Mouse (Mus musculus) heart, embryonic 16.5 days (tissue): ENCODE data around the gene Lmbr1. TPM values are rescaled to one million over a fixed set of nuclear protein-coding genes. Genes with fewer than 3 reads are reported as not detected.

Experiments
- ATAC-seq: fragments of 200-750 bp; cut with Nextera tagmentation; replicated peaks from 2 replicates; pipeline ENCODE4 v1.8.0; 2017; ENCODE audit warnings: moderate number of reproducible peaks; ENCODE audit not compliant: insufficient read depth, low FRiP score; ENCODE audit errors: extremely low read depth
- H3K27ac ChIP-seq: fragments of 300-500 bp; sonication (generic); 2 replicates; pipeline ENCODE4 v1.5.1; 2014; ENCODE audit warnings: mild to moderate bottlenecking, low read length, control low read depth, moderate library complexity
- H3K27me3 ChIP-seq: fragments of 300-500 bp; sonication (generic); 2 replicates; pipeline ENCODE4 v1.6.1; 2014; ENCODE audit warnings: low read length, mixed read lengths; ENCODE audit not compliant: control insufficient read depth, insufficient read depth
- H3K36me3 ChIP-seq: fragments of 300-500 bp; sonication (generic); 2 replicates; pipeline ENCODE4 v1.6.1; 2014; ENCODE audit not compliant: control insufficient read depth, insufficient read depth
- H3K4me1 ChIP-seq: fragments of 300-500 bp; sonication (generic); 2 replicates; pipeline ENCODE4 v1.6.1; 2014; ENCODE audit warnings: low read length, mixed read lengths; ENCODE audit not compliant: control insufficient read depth, insufficient read depth
- H3K4me2 ChIP-seq: fragments of 300-500 bp; sonication (generic); 2 replicates; pipeline ENCODE4 v1.6.1; 2014; ENCODE audit warnings: low read depth, mild to moderate bottlenecking, control low read depth, low read length
- H3K4me3 ChIP-seq: fragments of 300-500 bp; sonication (generic); 2 replicates; pipeline ENCODE4 v1.5.1; 2014; ENCODE audit warnings: mild to moderate bottlenecking, control low read depth, low read length
- H3K9ac ChIP-seq: fragments of 300-500 bp; sonication (generic); 2 replicates; pipeline ENCODE4 v1.6.1; 2014; ENCODE audit warnings: low read length, control low read depth
- H3K9me3 ChIP-seq: fragments of 300-500 bp; sonication (generic); replicated peaks from 2 replicates; pipeline ENCODE4 v1.6.1; 2016; ENCODE audit warnings: low read length; ENCODE audit not compliant: control insufficient read depth
- WGBS: fragments of 180-500 bp; shearing (Covaris S2); extraction: QIAGEN DNeasy Blood & Tissue Kit; methylation state at CpG from one replicate; pipeline ENCODE4 v1.1.7; 2014; 5-methylcytosine and 5-hydroxymethylcytosine counted together
- microRNA-seq: library from miRNA; unstranded; fragments of <30 nt; microRNA quantifications from one replicate; pipeline ENCODE4, GENCODE M21; 2017
- polyA plus RNA-seq: library from polyadenylated mRNA; unstranded; fragments of >200 nt; fragmentation: Nextera tagmentation; extraction: Ambion mirVana; gene quantifications from 2 replicates; pipeline ENCODE4 v1.2.1, GENCODE M21; 2015

Lmbr1 gene
- polyA plus RNA-seq, 1 experiment from 2014 or later, result 17.6 TPM

GRCm38 (mm10) chr5:29196264-29196658 is 181.9 kb downstream of the Lmbr1 start:
- peak overlapping the region; percentile 76 for H3K4me3 ChIP-seq
- peak overlapping the region; percentile 91 for H3K4me2 ChIP-seq
- no peaks in the 10 kb centered on the region for H3K9me3 ChIP-seq
- no peaks in the 10 kb centered on the region for H3K27me3 ChIP-seq
- H3K27ac ChIP-seq, result no peak overlapping the region
- H3K36me3 ChIP-seq, result no peaks in the 10 kb centered on the region
- H3K4me1 ChIP-seq, result no peaks in the 10 kb centered on the region
- WGBS, result 12% methylated on average over 12 of the region's 12 CpGs
- ATAC-seq, result no peak
- peak overlapping the region; percentile 77 for H3K9ac ChIP-seq

- H3K27me3 ChIP-seq, result no peaks in the 10 kb centered on the region
- no peaks in the 10 kb centered on the region for H3K36me3 ChIP-seq
- H3K9me3 ChIP-seq, result no peaks in the 10 kb centered on the region
- peak within 1 kb of the TSS; percentile 77 for H3K9ac ChIP-seq
- H3K4me3 ChIP-seq, result peak within 1 kb of the TSS; percentile 76
- WGBS, result under 1% methylated on average over 69 of the region's 70 CpGs
- peak within 1 kb of the TSS; percentile 91 for H3K4me2 ChIP-seq
- peak; percentile 94 for ATAC-seq
- H3K27ac ChIP-seq, result peak within 1 kb of the TSS; percentile 2; the same call in 1 of the 2 replicates
- H3K4me1 ChIP-seq, result no peaks in the 10 kb centered on the region
Measured at GRCm38 (mm10) chr5:29195570-29196263, 182.5 kb downstream of the Lmbr1 start, which contains the start of gene Rnf32. Gene Rnf32 (plus strand): TSS chr5:29195992.

- Histone ChIP-seq H3K4me2 (peak overlapping the region; percentile 91), H3K4me1 (no peaks in the 10 kb centered on the region), H3K9ac (peak overlapping the region; percentile 77), H3K36me3 (no peaks in the 10 kb centered on the region), H3K4me3 (peak overlapping the region; percentile 76), H3K27ac (peak overlapping the region; percentile 2; the same call in 1 of the 2 replicates), H3K9me3 (no peaks in the 10 kb centered on the region), H3K27me3 (no peaks in the 10 kb centered on the region)
- no peak; the same call in 1 of the 2 replicates for ATAC-seq
- 6% methylated on average over 9 of the region's 9 CpGs for WGBS
Measured at GRCm38 (mm10) chr5:29195231-29195569, 183.0 kb downstream of the Lmbr1 start.

GRCm38 (mm10) chr5:29186798-29187197 is 191.4 kb downstream of the Lmbr1 start:
- H3K27ac ChIP-seq, result no peak overlapping the region
- H3K36me3 ChIP-seq, result no peaks in the 10 kb centered on the region
- H3K4me3 ChIP-seq, result no peak overlapping the region
- H3K9ac ChIP-seq, result no peak overlapping the region
- no peaks in the 10 kb centered on the region for H3K4me1 ChIP-seq
- H3K9me3 ChIP-seq, result no peaks in the 10 kb centered on the region
- WGBS, result 75% methylated on average over 5 of the region's 5 CpGs
- no peak for ATAC-seq
- H3K27me3 ChIP-seq, result no peaks in the 10 kb centered on the region
- no peak overlapping the region for H3K4me2 ChIP-seq

Small RNAs within 50 kb of the gene (microRNA-seq; reads per million reads assigned to microRNA genes)
- not detected for gene Gm23801

Other genes starting within 250 kb of the Lmbr1 start
- gene Rnf32, start 182.4 kb downstream of the Lmbr1 start, polyA plus RNA-seq, result 1.6 and 1.7 TPM in 2 replicates
- 19.0 and 19.1 TPM in 2 replicates for gene Nom1, start 56.3 kb upstream of the Lmbr1 start, polyA plus RNA-seq
- gene Mnx1, start 100.1 kb upstream of the Lmbr1 start, polyA plus RNA-seq, result not detected in 2 replicates
- 9.8 and 17.7 TPM in 2 replicates for gene Ube3c, start 190.9 kb upstream of the Lmbr1 start, polyA plus RNA-seq